Mouse (Mus musculus): ENCODE measurements around the gene AL607142.1.

Gene AL607142.1

GRCm38 (mm10) chr4:120107787-120108186 is 43.0 kb downstream of the AL607142.1 start:
- no peak for DNase-seq

DNA sequence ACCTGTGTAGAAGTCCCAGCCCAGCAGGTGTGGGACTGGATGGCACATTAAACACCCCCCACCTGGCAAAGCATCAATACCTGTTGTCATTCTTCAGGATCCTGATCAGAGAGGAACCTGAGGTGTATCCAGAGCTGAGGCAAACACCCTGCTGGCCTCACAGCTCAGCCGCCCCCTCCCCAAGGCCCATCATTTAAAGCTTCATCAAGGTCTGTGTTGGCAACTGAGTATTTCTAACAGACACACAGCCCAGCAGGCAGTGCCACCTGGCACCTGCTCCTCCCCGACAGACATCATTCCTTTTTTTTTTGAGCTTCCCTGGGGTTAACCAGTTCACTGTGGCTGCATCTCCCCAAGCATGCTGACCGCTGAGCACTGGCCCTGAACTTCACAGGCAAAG is 50.7 kb downstream of the AL607142.1 start:
- DNase-seq: no peak

- DNase-seq: no peak
Measured at GRCm38 (mm10) chr4:120116312-120116711, 51.5 kb downstream of the AL607142.1 start.

GRCm38 (mm10) chr4:120120276-120120675 is 55.5 kb downstream of the AL607142.1 start:
- DNase-seq: peak; percentile 81

GRCm38 (mm10) chr4:120124656-120125055 is 59.9 kb downstream of the AL607142.1 start:
- DNase-seq: no peak

DNA sequence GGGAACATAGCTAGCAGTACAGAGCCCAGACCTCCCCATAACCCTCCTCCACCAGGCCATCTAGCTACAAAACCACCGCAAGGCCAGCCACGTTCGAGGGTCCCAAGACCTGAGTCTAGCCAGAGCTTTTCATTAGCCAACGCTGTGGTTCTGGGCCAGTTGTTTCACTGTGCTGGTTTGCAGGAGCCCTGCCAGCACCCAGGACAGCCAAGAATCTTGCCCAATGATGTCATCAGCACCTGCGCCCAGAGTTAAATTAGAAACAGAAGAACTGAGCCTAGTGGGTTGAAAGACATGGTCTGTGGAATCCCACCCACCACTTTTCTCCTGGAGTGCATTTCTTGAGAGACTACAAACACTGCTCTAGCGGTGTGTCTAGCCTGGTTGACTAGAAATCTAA is 61.3 kb downstream of the AL607142.1 start:
- DNase-seq: no peak

DNA sequence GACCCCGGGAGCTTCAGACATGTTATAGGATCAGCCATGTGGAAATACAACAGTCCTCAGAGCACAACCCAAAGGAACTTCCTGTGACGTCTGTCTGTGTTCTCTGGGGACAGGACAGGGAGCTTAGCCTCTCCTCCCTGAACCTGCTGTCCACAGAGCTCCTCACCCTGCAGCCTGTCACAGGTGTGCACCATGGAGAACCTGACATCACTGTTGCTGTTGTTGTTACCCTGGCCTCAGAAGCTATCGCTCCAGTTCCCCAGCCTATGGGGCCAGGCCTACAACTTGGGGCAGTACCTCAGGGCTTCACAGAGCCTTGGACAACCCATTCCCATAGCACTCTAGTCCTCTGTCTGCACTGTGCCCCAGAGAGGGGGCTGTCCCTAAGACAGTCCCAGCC is 62.5 kb downstream of the AL607142.1 start:
- no peak for DNase-seq

DNA sequence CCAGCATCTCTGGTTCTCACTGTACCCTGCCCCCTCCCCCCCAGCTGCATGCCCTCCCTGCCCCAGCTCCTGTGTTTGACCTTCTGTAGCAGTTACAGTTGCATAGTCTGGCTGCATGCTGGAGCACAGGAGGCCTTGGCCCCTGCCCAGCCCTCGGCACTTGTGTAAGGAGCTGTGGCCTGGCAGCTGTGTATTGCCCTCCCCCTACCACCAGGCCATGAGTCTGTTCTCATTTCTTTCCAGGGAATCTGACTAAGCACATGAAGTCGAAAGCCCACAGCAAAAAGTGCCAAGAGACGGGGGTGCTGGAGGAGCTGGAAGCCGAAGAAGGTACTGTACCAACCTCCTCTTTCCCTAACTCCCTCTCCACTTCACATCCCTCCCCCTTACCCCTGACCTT is 63.2 kb downstream of the AL607142.1 start:
- no peak for DNase-seq

DNA sequence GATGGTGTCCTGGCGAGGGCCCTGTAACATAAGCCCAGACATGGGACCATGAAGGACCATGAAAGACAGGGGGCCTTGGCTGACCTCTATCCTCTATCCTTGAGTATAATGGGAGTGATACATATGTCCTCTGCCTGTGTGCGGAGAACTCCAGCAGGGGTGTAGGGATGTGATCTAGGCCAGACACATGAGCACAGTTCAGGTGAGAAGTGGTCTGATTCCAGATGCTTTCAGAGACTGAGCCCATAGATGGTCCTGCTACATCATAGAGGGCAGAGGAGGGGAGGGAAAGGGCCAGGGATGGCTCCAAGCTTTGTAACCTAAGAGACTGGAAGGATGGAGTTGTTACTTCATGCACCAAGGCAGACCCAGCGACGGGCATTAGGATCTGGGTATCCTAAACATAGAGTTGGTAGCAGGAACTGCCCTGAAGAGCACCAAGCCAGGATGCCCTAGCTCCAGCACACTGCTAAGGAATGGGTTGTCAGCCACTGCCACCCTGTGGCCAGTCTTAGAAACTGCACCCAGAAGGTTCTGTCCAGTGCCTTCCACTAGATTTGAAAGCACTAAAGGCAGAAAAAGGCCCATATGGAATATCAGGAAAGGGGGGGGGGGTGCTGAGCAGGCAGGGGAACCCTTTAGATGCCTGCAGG is 64.6 kb downstream of the AL607142.1 start:
- DNase-seq: peak; percentile 57

DNA sequence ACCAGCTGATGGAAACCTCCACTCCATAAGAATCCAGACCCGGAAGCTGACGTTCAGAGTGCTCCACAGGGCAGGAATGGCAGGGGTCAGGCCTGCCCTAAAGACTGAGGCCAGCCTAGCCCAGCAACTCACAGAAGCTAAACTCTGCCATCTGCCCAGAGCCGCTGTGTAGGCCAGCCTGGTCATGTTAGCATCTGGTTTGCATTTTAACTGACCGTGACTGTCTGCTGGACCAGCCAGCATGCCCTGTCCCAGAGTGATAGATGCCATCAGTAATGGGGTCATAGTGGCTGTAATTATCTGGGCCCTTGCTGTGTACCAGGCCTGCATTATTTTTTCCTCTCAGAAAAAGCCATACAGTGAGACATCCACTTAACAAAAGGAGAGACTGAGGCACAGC is 66.1 kb downstream of the AL607142.1 start:
- no peak for DNase-seq

DNA sequence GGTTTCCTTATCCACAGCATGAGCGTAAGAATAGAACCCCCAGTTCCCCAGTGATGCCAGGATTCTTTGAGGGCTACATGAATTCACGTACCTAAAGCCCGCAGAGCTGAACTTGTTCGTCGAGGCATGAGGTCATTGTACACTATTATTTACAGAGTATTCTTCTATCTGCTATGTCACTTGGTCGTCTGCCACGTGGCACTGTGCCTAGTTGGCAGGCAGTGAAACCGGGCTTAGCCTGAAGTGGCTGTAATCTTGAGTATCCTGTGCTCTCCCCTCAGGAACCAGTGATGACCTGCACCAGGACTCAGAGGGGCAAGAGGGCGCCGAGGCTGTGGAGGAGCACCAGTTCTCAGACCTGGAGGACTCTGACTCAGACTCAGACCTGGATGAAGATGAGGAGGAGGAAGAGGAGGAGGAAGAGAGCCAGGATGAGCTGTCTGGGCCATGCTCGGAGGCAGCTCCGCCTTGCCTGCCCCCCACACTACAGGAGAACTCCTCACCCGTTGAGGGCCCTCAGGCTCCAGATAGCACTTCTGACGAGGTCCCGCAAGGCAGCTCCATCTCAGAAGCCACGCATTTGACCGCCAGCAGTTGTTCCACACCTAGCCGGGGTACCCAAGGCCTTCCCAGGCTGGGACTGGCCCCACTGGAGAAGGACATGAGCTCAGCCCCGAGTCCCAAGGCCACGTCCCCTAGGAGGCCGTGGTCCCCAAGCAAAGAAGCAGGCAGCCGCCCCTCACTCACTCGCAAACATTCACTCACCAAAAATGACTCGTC is 66.8 kb downstream of the AL607142.1 start:
- peak; percentile 56 for DNase-seq

DNA sequence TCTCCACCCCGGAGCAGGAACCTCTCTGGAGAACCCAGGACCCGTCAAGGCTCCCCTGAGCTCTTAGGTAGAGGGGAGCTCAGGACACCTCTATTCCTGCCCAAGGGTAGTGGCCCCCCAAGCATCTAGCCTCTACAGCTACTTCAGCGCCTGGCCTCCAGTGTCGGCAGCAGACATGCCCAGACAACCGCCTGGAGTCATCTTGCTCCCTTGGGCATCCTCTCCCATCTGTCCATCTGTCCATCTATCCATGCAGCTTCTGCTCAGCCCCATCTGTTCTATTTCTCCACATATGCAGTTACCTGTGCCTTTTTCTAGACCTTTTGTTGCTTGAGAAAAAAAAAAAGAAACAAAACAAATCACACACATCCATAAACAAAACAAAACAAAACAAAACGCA is 69.4 kb downstream of the AL607142.1 start:
- DNase-seq: no peak

DNA sequence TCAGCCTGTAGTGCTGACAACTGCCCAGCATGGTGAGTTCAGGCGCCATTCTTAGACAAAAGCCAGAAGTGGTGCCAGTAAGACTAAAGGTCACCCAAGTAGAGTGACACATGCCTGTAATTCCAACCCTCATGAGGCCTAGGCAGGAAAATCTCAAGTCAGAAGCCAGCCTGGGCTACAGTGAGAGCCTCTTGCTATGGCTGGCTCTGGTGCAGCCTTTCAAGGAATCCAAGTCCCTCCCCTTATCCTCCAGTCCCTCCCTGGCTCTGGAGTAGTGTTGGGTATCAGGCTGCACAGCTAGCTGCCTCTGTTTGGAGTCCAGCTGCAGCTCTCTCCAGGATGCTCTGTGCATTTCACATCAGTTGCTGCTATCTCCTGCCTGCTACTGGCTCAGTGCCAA is 77.0 kb downstream of the AL607142.1 start:
- DNase-seq: no peak

GRCm38 (mm10) chr4:120142905-120143304 is 78.1 kb downstream of the AL607142.1 start:
- no peak for DNase-seq
